Mouse (Mus musculus) kidney, embryonic 16.5 days (tissue): ENCODE results near the gene Rbms3. TPM values are rescaled to one million over a fixed set of nuclear protein-coding genes. Genes with fewer than 3 reads are reported as not detected.

Source experiments
- ATAC-seq: fragments of 200-750 bp; cut with Nextera tagmentation; 2 replicates; pipeline ENCODE4 v1.8.0; 2017; ENCODE audit warnings: moderate TSS enrichment; ENCODE audit not compliant: low FRiP score, low TSS enrichment
- H3K27ac ChIP-seq: fragments of 300-500 bp; sonication (generic); 2 replicates; pipeline ENCODE4 v1.5.1; 2014; ENCODE audit warnings: low read length
- H3K27me3 ChIP-seq: fragments of 300-500 bp; sonication (generic); 2 replicates; pipeline ENCODE4 v1.6.1; 2014; ENCODE audit warnings: low read length, control low read depth, mixed read lengths; ENCODE audit not compliant: insufficient read depth
- H3K36me3 ChIP-seq: fragments of 300-500 bp; sonication (generic); 2 replicates; pipeline ENCODE4 v1.6.1; 2014; ENCODE audit warnings: low read length, control low read depth, mixed read lengths; ENCODE audit not compliant: insufficient read depth
- H3K4me1 ChIP-seq: fragments of 300-500 bp; sonication (generic); 2 replicates; pipeline ENCODE4 v1.6.1; 2014; ENCODE audit warnings: low read length, control low read depth, mixed read lengths; ENCODE audit not compliant: insufficient read depth
- H3K4me2 ChIP-seq: fragments of 300-500 bp; sonication (generic); replicated peaks from 2 replicates; pipeline ENCODE4 v1.6.1; 2014; ENCODE audit warnings: low read depth, low read length
- H3K4me3 ChIP-seq: fragments of 300-500 bp; sonication (generic); 2 replicates; pipeline ENCODE4 v1.5.1; 2014; ENCODE audit warnings: mild to moderate bottlenecking, low read length
- H3K9ac ChIP-seq: fragments of 300-500 bp; sonication (generic); replicated peaks from 2 replicates; pipeline ENCODE4 v1.6.1; 2014; ENCODE audit warnings: low read length
- H3K9me3 ChIP-seq: fragments of 300-500 bp; sonication (generic); 2 replicates; pipeline ENCODE4 v1.6.1; 2016; ENCODE audit warnings: low read length, control low read depth
- WGBS: fragments of 180-500 bp; shearing (Covaris S2); extraction: QIAGEN DNeasy Blood & Tissue Kit; methylation state at CpG from one replicate; pipeline ENCODE4 v1.1.7; 2014; 5-methylcytosine and 5-hydroxymethylcytosine counted together
- polyA plus RNA-seq: library from polyadenylated mRNA; unstranded; fragments of >200 nt; fragmentation: Nextera tagmentation; extraction: Ambion mirVana; gene quantifications from 2 replicates; pipeline ENCODE4 v1.2.1, GENCODE M21; 2015

Gene Rbms3
- polyA plus RNA-seq, 1 experiment from 2014 or later = 81.9 TPM

DNA sequence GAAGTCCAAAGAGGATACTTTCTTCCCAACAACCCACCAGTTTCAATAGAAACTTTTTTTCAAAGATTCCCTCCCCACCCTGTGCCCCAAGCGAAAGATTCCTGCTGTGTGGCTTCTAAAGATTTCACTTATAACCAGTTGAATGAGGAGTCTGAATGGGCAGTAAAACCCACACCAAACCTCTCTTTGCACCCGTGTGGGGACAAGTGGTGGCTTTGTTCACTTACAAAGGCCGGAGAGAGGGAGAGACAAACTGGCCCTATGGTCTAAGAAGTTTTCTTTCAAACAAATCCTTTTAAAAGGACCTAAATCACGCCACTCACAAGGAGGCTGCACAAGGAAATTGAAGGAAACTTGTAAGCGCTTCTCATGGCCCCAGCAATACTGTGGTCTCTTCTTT lies 268.3 kb downstream of the Rbms3 start:
- Histone ChIP-seq H3K36me3 (no peaks in the 10 kb centered on the region), H3K4me3 (no peak overlapping the region), H3K9ac (no peak overlapping the region), H3K27ac (no peak overlapping the region), H3K9me3 (no peaks in the 10 kb centered on the region), H3K4me1 (peaks cover 19% of the 10 kb centered on the region), H3K4me2 (no peak overlapping the region), H3K27me3 (no peaks in the 10 kb centered on the region)
- 56% methylated on average over 5 of the region's 5 CpGs for WGBS
- no peak for ATAC-seq

DNA sequence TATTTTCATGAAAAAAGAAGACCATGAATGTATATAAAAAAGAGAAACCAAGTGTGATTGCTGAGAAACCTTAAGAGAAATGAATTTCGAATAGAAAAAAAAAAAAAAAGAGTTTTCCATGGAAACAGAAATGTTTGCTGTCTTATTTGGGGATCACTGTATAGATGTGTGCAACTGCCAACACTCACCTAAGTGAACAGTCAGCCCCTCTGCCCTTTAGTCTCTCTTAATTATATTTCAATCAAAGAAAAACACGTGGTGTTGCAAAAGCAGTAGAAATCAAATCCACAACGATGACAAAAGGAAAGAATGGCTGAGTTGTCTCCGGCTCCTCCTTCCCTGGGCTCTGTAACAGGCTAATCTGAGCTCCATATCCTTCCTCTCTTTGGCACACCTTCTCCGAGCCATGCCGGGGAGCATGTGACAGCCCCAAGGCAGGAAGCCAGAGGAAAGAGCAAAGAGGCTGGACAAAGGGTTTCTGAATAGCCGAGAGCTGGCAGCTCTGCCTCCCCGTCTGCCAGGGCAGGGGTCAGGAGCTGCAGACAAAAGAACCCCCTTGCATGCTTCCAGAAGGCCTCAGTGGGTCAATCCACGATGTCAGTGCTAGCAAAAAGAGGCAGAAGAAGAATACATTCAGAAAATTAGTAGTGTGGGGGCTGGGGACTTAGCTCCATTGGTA lies 272.8 kb downstream of the Rbms3 start:
- H3K4me1 ChIP-seq = peaks cover 9% of the 10 kb centered on the region
- no peaks in the 10 kb centered on the region for H3K9me3 ChIP-seq
- no peaks in the 10 kb centered on the region for H3K27me3 ChIP-seq
- no peak overlapping the region for H3K4me2 ChIP-seq
- H3K36me3 ChIP-seq = no peaks in the 10 kb centered on the region
- H3K9ac ChIP-seq = peak overlapping the region; percentile 24
- no peak overlapping the region for H3K4me3 ChIP-seq
- 18% methylated on average over 9 of the region's 9 CpGs for WGBS
- ATAC-seq = peak; percentile 82
- peak overlapping the region; percentile 56 for H3K27ac ChIP-seq

DNA sequence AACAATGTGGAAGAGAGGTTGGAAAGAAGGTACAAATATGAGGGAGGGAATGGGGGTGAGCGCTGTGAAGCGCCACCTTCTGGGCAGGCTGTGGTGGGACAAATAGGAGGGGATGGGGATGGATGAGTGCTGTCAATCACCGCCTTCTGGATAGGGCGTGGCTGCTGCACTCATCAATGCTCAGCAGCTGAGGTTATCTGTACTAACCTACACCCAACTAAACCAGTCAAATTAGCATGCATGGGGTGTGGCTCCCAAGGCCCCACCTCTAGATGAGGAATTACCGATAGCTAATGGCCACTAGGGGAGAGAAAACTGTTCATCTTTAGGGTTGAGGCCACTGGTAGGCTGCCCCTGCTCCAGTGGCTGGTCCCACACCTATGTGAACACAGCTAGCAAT lies 274.2 kb downstream of the Rbms3 start:
- no peaks in the 10 kb centered on the region for H3K9me3 ChIP-seq
- no peak overlapping the region for H3K4me2 ChIP-seq
- WGBS = 75% methylated on average over 5 of the region's 5 CpGs
- H3K27ac ChIP-seq = no peak overlapping the region
- no peak overlapping the region for H3K4me3 ChIP-seq
- H3K36me3 ChIP-seq = no peaks in the 10 kb centered on the region
- no peak for ATAC-seq
- no peaks in the 10 kb centered on the region for H3K27me3 ChIP-seq
- H3K4me1 ChIP-seq = peaks cover 9% of the 10 kb centered on the region
- no peak overlapping the region for H3K9ac ChIP-seq

DNA sequence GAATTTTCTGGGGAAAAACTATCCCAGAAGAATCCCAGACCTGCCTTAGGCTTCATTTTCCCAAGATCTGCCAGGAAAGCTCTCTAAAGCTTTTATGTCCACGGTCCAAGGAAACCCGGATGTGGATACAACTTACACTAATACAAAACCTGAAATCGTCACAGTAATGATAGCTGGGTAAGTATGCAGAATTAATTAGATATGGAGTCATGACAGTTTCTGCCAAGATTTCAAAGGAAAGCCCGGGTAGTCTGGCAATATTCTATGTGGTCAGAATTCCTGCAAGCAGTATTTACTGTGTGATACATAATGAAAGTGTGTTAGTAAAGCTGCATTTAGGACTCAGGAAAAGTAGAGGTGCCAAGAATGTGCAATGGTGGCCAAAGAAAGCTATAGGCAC lies 287.4 kb downstream of the Rbms3 start:
- Histone ChIP-seq H3K9me3 (peaks cover 4% of the 10 kb centered on the region; the same call in 1 of the 2 replicates), H3K4me1 (0 out of 2 replicates have a peak, but pooled peaks cover 7% of the 10 kb centered on the region), H3K9ac (no peak overlapping the region), H3K27ac (no peak overlapping the region), H3K4me2 (no peak overlapping the region), H3K27me3 (no peaks in the 10 kb centered on the region), H3K36me3 (no peaks in the 10 kb centered on the region), H3K4me3 (no peak overlapping the region)
- WGBS = 83% methylated on average over 4 of the region's 4 CpGs
- ATAC-seq = no peak

DNA sequence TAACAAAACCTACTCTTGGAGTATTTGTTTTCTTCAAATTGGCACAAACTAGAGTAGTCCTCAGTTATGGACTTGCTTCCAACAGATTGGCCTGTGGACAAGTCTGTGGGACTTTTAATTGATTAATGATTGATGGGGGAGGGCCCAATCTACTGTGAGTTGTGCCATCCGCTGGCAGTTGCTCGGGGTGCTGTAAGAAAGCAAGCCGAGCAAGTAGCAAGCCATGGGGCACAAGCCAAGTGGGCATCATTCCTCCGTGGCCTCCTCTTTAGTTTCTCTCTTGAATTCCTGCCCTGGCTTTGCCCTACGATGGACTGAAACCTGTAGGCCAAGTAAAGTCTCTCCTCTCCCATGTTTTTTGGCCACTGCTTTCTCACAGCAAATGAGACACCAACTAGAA lies 299.0 kb downstream of the Rbms3 start:
- H3K9ac ChIP-seq = no peak overlapping the region
- 83% methylated on average over 5 of the region's 5 CpGs for whole genome bisulfite sequencing
- no peaks in the 10 kb centered on the region for H3K36me3 ChIP-seq
- ATAC-seq = no peak
- H3K4me1 ChIP-seq = no peaks in the 10 kb centered on the region
- no peak overlapping the region for H3K27ac ChIP-seq
- no peak overlapping the region for H3K4me2 ChIP-seq
- H3K27me3 ChIP-seq = no peaks in the 10 kb centered on the region
- H3K9me3 ChIP-seq = no peaks in the 10 kb centered on the region
- H3K4me3 ChIP-seq = no peak overlapping the region

DNA sequence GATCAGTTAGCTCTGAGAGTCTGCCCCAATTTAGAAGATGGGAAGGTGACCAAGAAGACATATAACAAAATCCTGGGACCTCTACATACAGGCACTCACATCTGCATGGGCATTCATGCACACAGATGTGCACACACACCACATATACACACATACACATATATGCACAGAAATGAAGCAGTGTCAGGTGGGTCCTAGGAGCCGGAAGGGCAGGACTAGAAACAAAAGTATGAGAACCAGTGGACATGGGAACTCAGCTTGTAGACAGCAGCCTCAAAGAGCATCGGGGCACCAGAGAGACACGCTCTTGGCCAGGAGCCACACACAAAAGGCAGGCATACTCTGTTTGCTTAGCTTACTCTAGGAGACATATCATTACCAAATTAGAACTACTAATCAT lies 310.4 kb downstream of the Rbms3 start:
- H3K27ac ChIP-seq = no peak overlapping the region
- H3K4me2 ChIP-seq = no peak overlapping the region
- H3K36me3 ChIP-seq = no peaks in the 10 kb centered on the region
- ATAC-seq = no peak
- WGBS = 78% methylated on average over 3 of the region's 3 CpGs
- H3K27me3 ChIP-seq = no peaks in the 10 kb centered on the region
- H3K4me3 ChIP-seq = no peak overlapping the region
- H3K4me1 ChIP-seq = 0 out of 2 replicates have a peak, but pooled peaks cover 2% of the 10 kb centered on the region
- H3K9me3 ChIP-seq = no peaks in the 10 kb centered on the region
- H3K9ac ChIP-seq = no peak overlapping the region

DNA sequence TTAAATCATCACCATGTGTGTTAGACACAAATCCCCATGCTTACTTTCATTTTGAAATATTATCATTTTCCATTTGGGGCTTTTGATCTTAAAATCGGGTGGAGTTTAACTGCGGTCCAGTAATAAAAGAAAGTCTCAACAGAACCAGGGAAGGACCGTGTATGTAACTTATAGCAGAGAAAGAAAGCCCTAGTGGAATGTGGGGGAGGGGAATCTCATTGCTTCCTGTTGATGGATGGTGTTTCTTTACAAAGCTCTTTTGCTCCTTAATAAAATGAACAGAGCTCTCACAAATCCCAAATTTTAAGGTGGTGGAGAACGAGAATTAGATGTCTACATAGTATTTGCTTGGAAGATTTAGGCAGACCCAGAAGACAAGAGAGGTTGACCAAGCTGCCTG lies 311.3 kb downstream of the Rbms3 start:
- no peak for ATAC-seq
- Histone ChIP-seq H3K4me3 (no peak overlapping the region), H3K9ac (no peak overlapping the region), H3K27ac (no peak overlapping the region), H3K4me2 (no peak overlapping the region), H3K4me1 (0 out of 2 replicates have a peak, but pooled peaks cover 2% of the 10 kb centered on the region), H3K36me3 (no peaks in the 10 kb centered on the region), H3K9me3 (no peaks in the 10 kb centered on the region), H3K27me3 (no peaks in the 10 kb centered on the region)
- WGBS = 31% methylated on average over 4 of the region's 4 CpGs

DNA sequence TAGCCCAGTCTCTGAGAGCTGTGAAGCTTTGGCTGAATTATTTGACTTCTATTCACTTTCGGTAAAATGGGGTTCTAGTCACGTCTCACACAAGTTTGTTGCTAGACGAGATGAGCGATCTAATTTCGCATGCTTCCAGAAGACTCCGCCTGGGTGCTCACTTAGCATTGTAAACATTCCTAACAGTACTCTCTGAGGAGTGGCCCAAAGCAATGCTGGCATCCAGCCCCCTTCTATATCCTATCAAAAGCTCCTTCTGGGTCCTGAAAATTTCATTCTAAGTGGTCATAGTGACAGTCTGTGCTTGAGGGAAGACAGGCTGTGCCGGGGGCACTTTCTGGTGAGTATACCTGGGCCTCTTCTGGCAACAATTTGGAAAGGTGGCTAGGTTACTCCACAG lies 312.5 kb downstream of the Rbms3 start:
- Histone ChIP-seq H3K9ac (no peak overlapping the region), H3K4me2 (no peak overlapping the region), H3K4me1 (0 out of 2 replicates have a peak, but pooled peaks cover 2% of the 10 kb centered on the region), H3K9me3 (no peaks in the 10 kb centered on the region), H3K27me3 (no peaks in the 10 kb centered on the region), H3K4me3 (no peak overlapping the region), H3K36me3 (no peaks in the 10 kb centered on the region), H3K27ac (no peak overlapping the region)
- no peak for ATAC-seq
- 92% methylated on average over 7 of the region's 7 CpGs for WGBS

DNA sequence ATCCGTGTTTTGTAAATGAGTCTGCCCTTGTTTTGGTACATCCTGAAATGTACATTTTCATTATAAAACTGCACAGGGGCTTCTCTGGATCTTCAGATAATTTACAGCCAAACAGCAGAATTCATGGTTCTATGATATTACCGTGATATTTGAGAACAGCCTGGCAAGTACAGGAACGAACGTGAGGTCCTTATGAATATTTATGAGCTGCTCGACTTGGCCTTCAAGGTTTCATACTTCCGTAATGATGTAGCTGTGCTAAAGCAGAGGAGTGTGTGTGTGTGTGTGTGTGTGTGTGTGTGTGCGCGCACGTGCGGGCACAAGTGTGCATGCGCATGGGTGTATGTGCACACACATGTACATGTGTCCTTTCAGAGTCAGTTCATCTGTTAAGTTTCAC lies 316.1 kb downstream of the Rbms3 start:
- WGBS = 73% methylated on average over 11 of the region's 11 CpGs
- Histone ChIP-seq H3K9me3 (0 out of 2 replicates have a peak, but pooled peaks cover 3% of the 10 kb centered on the region), H3K9ac (no peak overlapping the region), H3K27me3 (no peaks in the 10 kb centered on the region), H3K4me2 (no peak overlapping the region), H3K4me1 (no peaks in the 10 kb centered on the region), H3K27ac (no peak overlapping the region), H3K4me3 (no peak overlapping the region), H3K36me3 (no peaks in the 10 kb centered on the region)
- no peak for ATAC-seq

DNA sequence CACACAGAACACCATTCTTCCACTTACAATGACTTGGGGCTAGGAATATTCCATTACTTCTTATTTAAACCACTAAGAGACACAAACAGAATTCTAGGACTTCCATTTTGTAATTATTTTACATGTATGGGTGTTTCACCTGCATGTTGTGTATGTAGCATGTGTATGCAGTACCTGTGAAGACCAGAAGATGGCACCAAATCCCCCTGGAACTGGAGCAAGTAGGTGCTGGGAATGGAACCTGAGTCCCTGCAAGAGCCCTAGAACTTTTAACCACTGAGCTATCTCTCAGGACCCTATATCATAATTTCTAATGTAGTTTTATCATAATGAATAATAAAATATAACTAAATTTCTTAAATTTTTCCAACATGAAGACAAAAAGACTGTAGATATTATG lies 319.9 kb downstream of the Rbms3 start:
- Histone ChIP-seq H3K27ac (no peak overlapping the region), H3K4me2 (no peak overlapping the region), H3K27me3 (no peaks in the 10 kb centered on the region), H3K9ac (no peak overlapping the region), H3K36me3 (no peaks in the 10 kb centered on the region), H3K4me3 (no peak overlapping the region), H3K4me1 (no peaks in the 10 kb centered on the region), H3K9me3 (0 out of 2 replicates have a peak, but pooled peaks cover 3% of the 10 kb centered on the region)
- no peak for ATAC-seq
